Mouse (Mus musculus) embryo, embryonic 11.5 days (tissue): Measurements from ENCODE around the gene Astn1.

Experiments used
- DNase-seq: peaks from one replicate; pipeline ENCODE4 v3.0.0-alpha.2; 2012; ENCODE audit warnings: low read depth, low spot score

Gene Astn1

DNA sequence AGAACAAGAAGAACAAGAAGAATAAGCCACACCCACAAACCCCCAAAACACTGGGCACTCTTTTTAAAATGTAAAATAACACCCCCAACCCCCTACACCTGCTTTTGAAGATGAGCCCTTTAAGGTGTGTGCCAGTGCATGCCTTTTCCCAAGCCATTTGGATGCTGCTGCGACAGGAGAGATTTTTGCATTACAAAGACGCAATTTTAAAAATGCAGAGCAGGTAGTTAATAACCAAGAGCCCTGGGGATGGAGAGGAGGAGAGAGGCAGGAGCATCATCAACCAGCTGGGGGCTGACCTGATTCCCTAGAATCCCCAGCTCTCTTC is at the start of gene Astn1:
Gene Astn1, plus strand, starts transcription at position 310 of the 328 bp plus-strand sequence.
- DNase-seq: no peak

DNA sequence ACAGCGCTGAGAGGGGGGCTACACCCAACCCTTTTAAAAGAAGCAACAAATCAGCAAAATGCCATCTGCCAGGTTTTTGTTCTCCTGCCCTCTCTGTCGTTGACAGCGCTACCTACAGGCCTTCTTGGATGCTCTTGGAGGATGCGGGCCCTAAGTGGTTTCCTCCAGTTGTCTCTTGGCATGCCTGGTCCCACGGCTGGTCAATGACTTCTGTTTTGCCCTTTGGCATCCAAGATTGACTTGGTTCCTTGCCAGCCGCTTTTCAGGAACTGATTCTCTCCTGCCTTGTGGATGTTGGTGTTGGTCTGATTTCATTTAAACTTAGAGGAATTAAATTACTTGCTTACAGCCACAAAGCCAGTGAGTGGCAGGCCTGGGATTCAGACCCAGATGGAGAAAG is 38.7 kb upstream of the Astn1 start:
- DNase-seq: no peak

DNA sequence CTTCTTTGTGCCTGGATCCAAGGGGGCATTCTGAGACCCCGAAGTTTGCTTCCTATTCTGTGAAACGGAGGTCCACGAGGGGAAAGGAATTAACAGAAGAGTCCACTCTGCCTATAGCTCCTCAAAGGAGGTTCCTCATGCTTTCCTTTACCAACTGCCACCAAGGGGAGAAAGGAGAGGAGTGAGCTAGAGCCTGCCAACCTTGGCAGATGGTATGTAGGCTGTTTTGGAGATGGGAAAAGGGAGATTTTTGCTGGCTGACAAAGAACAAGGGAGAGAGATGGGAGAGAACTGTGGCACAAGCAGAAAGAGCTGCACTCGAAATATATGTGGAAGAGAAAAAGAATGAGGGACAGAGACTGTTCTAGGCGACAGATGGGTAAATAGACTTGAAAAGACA is 33.9 kb upstream of the Astn1 start:
- no peak for DNase-seq

DNA sequence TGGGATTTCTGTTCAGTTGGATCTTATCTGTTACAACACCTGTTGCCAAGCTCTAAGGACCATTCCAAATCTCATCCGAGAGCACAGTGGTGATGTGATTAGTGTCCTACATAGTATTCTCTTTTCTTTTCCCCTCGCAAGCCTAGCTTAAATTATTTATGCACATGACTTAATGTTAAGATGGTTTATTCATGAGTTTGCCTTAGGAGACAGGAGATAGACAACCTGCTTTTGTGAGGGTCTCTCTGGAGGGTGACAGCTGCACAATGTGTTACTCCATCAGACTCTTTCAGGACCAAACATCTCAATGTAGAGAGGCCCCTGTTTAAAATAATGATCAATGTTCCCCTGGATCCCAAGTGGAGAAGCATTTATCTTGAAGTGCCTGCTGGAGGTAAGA is 33.2 kb upstream of the Astn1 start:
- no peak for DNase-seq

DNA sequence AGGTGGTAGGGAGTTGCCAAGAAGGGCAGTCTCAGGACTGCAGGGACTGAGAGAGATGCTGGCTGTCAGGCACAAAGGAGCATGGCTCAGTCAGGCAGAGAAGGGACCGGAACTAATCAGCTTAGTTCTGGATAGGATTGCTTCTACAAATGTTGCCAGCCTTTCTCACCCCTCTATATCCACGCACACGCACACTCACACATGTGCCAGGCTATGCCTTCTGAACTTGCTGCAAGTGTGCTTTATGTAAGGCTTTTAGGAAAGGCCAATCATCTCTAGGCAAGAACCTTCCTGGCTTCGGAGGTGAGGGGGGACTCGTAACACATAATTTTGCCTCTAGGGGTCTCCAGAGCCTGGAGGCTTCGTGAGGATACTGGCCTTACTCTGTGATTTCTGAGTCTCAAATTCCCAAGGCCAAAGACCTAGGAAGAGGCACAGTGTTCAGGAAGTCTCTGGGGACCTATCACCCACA is 18.8 kb upstream of the Astn1 start:
- DNase-seq: no peak

DNA sequence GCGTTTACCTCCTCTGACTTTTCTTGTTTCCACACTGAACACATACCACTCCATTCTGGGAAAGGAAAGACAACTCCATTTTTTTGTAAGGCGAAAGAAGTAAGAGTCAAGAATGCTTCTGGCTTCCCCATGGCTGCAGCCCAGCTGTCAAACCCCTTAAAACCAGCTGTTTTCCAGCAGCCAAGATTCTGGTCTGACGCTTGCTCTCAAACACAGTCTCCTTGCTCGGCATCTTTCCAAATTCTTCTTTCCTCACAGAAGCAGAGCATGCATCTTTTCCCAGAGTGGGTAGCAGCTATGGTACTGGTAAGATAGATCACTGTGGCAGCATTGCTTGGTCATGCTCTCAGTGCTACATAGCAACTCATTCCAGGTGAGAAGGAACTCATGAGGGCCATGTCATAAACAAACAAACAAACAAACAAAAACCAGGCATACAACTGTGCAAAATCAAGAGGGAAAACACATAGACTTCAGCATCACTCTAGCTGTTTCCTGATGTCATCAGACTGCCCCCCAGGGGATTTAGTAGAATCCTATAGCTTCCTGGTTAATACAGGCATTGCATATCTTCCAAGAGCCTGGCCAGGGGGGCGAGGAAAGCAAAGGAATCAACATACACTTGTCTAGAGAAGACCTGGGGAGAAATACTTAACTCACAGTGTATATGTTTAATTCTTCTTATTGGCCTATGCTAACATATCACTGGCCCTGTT is 8.3 kb upstream of the Astn1 start:
- no peak for DNase-seq

DNA sequence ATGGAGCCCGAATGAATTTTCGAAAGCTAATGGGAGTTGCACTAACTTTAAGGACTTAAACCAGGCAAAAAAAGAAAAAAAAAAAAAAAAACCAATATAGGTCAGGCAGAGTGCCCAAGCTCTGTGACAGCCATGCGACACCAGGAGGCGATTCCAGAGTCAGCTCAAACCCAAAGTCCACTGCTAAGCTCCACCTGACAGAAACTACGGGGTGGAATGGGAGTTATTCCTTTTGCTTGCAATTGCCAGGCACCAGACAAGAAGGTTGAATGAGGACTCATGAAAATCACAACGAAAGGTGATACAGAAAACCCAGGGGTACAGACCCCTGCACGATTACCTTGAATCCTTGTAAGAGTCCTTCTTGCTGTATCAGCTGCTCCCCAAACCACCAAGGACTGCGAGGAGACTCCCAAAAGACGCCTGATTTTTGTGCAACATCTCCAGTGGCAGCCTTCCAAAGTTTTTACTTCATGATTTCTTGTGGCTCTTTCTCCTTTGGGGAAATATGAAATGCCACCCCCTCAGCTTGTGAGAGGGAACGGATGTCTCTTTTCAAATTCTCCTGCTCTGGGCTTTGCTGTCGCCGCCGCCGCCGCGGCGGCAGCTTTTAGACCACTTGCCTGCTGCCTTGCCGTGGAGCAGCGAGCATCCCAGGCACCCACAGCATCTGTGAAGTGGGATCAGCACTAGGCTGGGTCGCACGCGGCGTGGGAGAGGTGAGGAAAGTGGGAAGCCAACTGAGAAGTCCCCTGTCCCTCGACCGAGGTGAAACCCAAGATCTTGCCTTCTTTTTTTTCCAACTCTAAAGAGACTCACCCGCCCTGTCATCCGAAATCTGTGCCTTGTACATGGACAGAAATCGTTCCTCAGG is 6.7 kb upstream of the Astn1 start:
- DNase-seq: no peak

DNA sequence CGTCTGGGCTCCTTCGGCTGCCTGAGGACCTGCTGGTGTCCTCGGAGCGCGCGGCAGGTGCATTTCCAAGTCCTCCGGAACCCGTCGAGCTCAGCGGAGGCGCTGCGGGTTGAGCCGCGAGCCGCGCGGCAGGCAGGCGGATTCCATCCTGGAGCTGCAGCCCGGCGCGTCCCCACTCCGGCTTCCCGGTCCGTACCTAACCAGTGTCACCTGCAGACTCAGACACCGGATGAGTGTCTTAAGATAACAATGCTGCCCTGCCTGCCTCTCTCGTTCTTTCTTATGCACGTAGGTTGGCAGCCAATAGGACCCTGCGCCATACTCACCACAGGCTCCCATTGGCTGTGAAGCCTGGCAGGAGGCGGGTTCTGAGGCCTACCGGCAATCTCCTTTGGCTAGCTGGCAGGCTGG is 6.0 kb upstream of the Astn1 start, which contains the start of gene Brinp2:
Gene Brinp2, minus strand, starts transcription at position 276 of the 411 bp plus-strand sequence.
- DNase-seq: peak; percentile 55

DNA sequence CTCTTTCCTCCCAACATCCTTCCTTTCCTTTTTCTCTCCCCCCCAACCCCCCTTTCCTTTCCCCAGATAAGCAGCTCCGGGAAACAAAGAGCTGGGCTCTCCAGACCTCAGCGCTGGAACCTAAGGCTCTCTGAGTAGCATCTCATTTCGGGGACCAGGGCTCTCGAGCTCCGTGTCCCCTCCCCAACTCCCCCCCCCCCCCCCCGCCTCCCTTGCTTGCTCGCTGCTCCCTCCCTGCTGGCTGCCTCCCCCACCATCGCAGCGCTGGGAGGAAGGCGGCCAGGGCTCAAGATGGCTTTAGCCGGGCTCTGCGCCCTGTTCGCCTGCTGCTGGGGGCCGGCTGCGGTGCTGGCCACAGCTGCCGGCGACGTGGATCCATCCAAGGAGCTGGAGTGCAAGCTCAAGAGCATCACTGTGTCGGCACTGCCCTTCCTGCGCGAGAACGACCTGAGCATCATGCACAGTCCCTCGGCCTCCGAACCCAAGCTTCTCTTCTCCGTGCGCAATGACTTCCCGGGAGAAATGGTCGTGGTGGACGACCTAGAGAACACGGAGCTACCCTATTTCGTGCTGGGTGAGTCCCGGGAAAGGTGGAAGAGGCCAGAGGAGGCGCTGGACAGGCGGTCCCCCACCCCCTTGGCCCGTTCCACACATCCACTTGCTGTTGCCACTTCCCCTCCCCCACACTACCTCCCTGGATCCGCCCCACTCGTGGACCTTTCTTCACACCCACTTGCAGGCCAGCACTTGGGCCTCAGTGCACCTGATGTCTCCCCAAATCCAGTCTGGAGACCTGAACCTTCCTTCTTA is 424 bp downstream of the Astn1 start:
- no peak for DNase-seq

DNA sequence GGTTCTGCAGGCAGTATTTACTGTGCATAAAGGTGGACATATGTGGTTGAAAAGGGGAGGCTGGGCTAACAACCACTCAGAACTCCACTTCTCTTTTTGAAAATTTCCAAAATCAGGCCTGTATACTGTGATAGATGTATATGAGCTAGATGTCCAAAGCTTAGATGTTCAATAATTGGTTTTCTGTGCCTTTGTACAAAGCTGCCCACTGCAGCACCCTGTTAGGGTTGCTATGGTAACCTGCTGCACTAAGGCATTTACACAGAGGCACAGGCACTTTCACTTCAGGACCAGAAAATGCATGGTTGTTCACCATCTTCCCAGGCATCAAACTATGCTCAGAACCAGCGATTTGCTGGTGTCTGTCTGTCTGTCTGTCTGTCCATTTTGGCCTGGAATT is 2.4 kb downstream of the Astn1 start:
- no peak for DNase-seq

DNA sequence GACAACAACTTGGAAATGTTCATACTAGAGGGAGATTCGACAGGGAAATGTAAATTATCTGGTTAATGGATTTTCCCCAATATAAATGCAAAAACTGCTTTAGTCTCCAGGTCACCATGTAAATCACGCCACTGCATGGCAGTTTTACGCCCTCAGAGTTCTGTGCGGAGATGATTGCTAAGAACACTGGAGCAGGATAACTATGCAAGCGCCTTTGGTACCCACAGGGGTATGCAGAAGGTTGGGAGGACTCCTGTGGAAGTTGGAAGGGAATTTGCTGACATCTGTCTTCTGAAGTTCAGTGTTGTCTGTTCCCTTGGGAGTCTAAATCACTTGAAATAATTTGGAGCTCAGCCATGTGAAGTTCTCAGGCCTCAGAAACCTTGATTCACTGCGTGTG is 20.2 kb downstream of the Astn1 start:
- DNase-seq: no peak

DNA sequence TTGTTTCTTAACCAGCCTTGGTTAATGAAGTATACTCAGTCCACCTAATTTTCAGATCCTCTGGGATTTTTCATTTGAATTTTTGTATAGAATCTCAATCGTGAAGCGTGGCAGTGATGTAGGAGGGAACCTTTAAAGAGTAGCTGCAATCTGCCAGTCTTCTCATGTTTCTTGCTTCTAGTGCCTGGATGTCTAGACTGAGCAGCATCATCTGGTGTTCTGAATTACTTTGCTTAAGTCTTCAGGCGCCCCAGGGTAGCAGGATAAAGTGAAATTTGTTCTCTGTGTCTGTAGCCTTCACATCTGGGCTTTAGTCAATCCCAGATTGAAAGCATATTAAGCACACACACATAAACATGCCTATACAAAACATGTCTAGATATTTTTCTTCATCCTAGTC is 21.1 kb downstream of the Astn1 start:
- DNase-seq: no peak

DNA sequence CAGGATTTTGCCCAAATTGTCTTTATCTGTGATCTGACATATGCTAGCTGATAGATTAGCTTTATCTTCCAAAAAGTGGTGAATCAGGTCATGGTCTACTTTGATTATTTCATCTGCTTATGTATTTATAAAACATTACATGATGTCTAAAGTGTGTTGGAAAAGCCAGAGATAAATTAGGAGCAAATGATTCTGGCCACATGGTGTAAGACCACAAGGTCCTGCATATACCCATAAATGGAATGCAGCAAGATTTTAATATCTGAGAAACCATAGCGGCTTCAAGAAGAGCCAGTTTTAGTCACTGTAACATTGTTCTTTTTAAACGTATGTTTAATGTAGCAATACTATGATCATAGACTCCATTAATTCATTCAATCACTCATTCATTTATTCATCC is 23.2 kb downstream of the Astn1 start:
- DNase-seq: no peak

DNA sequence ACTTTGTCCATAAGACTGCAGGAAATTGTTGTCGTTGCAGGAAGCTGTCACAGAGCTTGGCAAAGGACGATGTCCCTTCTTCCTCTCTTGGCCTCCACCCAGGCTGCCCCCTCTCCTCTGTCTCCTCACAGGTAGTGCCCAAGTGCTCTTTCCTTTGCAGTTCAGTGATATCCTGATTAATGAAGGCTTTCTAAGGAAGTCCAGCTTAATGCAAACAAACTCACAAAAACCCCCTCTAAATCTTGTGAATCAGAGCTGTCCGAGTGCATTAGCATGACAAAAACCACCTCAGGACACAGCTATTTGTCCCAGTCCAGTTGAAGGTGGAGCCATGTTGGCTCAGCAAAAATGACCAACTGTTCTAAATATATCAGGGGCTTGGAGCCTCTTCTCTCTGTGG is 24.7 kb downstream of the Astn1 start:
- DNase-seq: no peak

DNA sequence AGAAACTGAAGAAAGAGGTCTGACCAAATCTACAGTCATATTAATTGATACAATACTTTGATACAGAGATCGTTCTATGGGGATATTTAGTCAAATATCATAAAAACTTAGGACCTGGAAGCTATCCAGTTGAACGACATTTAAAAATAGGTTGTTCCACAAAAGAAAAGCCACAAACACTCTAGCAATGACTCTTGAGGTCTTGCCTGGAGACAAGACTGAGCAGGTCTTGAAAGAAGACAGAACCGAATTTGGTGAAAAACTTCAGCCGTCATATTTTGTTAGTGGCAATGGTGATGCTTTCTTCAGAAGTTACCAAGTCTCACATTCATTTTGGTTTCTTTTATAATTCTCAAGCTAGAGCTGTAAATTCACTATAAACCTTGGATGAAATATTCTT is 26.9 kb downstream of the Astn1 start:
- no peak for DNase-seq

DNA sequence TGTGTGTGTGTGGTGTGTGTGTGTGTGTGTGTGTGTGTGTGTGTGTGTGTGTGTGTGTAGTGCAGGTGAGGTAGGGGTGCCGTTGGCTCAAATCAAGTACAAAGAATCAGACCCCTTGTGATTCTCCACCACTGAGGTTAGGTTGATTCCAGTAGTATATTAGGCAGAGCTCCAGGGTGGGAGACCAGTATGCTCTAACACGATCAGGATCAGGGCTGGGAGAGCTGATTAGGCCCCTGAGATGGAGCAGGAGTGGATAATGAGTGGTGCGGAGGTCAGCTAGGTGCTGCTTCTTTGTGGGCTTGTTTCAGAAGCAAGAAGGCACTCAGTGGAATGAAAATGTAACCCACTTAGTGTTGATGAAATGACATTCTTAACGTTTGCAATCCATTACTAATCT is 28.6 kb downstream of the Astn1 start:
- DNase-seq: no peak

DNA sequence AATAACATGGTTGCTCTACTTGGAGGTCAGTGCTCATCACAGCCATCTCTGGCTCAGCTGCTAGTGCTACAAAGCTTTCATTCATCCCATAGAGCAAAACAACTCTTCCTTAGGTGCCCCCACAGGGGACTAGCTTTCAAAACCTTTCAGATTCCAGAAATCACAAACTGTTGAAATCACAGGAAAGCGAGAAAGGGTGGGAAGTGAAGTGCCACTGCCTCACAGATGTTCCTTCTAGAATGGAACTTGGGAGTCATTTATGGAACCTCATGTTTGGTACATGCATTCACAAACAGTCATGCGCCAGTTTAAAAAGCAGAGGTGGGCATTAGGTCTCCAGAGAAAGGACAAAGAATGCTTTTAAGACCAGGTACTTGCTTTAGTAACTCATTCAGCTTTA is 35.0 kb downstream of the Astn1 start:
- no peak for DNase-seq

DNA sequence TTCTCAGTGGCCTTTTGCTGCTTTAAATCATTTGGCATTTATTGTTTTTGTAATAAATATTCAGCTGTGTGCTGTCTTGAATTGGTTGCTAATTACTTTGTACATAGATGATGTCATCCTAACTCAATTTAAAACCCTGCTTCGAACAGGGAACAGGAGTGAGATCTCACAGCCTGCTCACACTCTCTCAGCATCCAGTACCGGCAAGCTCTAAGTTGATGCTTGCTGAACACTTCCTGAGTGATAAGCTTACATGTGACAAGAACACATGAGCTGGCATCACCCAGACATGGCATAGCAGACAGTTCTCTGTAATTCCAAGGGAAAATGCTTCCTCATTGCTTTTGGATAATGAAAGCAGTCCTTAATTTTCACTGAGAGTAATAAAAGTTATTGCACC is 38.8 kb downstream of the Astn1 start:
- no peak for DNase-seq

DNA sequence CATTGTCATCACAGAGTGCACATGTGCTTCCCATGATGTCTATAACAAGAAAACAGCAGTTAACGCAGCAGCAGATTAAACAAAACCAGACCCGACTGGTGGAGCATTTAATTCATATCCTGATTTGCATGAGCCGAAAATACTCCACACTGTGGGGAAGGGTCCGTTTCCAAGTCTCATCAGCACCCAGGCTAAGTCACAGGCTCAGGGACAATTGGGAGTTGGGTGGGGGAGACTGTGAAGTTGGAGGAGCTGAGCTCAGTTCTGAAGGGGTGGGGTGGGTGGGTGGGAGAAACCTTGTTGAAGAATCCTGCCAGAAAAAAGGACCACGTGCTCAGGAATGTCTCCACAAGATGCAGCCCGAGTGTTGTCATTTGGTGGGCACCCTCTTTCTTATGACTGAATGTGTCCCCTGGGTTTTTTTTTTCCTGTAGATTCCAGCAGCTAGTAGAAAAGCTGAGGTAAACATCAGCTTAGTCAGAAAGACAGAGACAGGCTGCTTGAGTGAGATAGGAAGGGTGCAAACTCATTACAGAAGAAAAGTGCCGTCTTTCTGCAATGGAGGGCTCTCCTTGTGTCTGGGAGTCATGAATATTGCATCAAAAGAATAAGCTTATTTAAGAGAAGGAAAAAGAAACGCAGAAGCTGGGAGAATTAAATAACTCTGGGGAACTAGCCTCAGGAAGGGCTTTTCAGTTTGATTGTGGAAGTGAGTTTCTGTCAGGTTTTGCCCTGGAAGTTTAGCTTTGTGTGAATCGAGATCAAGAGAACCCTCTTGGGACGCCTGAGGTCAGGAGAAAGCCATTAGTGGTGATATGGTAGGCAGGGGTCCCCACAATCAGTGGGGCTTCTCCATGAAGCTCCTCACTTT is 44.1 kb downstream of the Astn1 start:
- no peak for DNase-seq

DNA sequence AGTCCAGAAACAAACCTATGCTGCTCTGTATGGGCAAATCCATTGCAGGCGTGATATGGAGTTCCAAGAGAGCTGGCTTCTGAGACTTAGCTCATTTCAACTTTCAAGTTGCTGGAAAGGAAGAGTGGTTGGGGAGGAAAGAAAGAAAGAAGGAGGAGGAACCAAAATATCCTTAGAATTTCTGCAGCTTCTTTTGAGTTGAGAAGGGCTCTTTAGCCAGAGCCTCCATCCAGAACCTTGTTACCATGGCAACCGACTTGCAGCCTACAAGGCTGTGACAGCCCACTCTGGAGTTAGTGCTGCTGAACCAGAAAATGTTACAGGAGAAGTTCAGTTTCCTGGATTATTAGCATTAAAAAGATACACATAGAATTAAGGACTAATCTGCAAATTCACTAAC is 46.1 kb downstream of the Astn1 start:
- DNase-seq: peak; percentile 11

DNA sequence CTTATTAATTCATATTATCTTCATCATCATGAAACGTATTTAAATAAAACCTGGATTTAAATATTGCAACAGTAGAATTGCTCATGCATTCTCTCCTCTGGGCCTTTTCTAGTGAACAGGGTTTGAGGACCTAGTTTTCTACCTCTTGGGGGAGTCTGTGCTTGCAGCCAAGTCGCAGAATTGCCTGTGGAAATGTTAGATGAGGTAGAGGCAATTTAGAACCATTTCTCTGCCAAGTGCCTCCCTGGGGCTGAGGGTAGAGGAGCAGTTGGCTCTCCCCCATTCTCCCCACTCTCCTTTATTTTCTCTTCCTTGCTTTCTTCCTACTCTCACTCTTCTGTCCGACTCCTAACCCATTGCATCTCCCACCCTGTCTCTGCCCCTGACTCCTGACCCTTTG is 49.1 kb downstream of the Astn1 start:
- DNase-seq: no peak
